Mouse (Mus musculus) lung, adult 18-20 months (tissue): ENCODE results near the gene Nid2.

Source experiments
- DNase-seq, 2 experiments: peaks; one replicate each; pipeline ENCODE4 v3.0.0; 2022; ENCODE audit warnings: mixed read lengths in 2 of 2

Nid2 gene

GRCm38 (mm10) chr14:19746232-19746631, 4.8 kb upstream of the Nid2 start:
- DNase-seq = no peak

- no peak for DNase-seq
Measured at GRCm38 (mm10) chr14:19746731-19747130, 4.3 kb upstream of the Nid2 start.

- DNase-seq = no peak
Measured at GRCm38 (mm10) chr14:19749743-19750142, 1.3 kb upstream of the Nid2 start.

GRCm38 (mm10) chr14:19750411-19751024, 547 bp upstream of the Nid2 start:
- DNase-seq = no peak

GRCm38 (mm10) chr14:19752276-19752675, 1.2 kb downstream of the Nid2 start:
- no peak for DNase-seq

GRCm38 (mm10) chr14:19759277-19760193, 8.5 kb downstream of the Nid2 start:
- DNase-seq = peak; percentile 38 to 41

GRCm38 (mm10) chr14:19760721-19761120, 9.7 kb downstream of the Nid2 start:
- DNase-seq = no peak

GRCm38 (mm10) chr14:19762014-19762413, 10.9 kb downstream of the Nid2 start:
- no peak for DNase-seq

GRCm38 (mm10) chr14:19763527-19763926, 12.5 kb downstream of the Nid2 start:
- DNase-seq = no peak

- no peak for DNase-seq
Measured at GRCm38 (mm10) chr14:19764331-19764730, 13.3 kb downstream of the Nid2 start.

- DNase-seq = no peak
Measured at GRCm38 (mm10) chr14:19765539-19766379, 14.7 kb downstream of the Nid2 start.

- DNase-seq = no peak
Measured at GRCm38 (mm10) chr14:19766380-19766649, 15.2 kb downstream of the Nid2 start.

GRCm38 (mm10) chr14:19768648-19769047, 17.6 kb downstream of the Nid2 start:
- no peak for DNase-seq

- peak in 1 of 2 experiments; percentile 9 for DNase-seq
Measured at GRCm38 (mm10) chr14:19769441-19770200, 18.6 kb downstream of the Nid2 start.

GRCm38 (mm10) chr14:19771173-19771572, 20.1 kb downstream of the Nid2 start:
- DNase-seq = no peak

GRCm38 (mm10) chr14:19774036-19774628, 23.1 kb downstream of the Nid2 start:
- no peak for DNase-seq

GRCm38 (mm10) chr14:19775491-19775890, 24.4 kb downstream of the Nid2 start:
- no peak for DNase-seq

GRCm38 (mm10) chr14:19776179-19776578, 25.1 kb downstream of the Nid2 start:
- DNase-seq = no peak

- DNase-seq = peak; percentile 25 to 30
Measured at GRCm38 (mm10) chr14:19776890-19777289, 25.8 kb downstream of the Nid2 start.

GRCm38 (mm10) chr14:19777365-19777764, 26.3 kb downstream of the Nid2 start:
- DNase-seq = no peak

GRCm38 (mm10) chr14:19777945-19778344, 26.9 kb downstream of the Nid2 start:
- no peak for DNase-seq
